Mouse (Mus musculus): ENCODE data around the gene Kctd18.

DNA sequence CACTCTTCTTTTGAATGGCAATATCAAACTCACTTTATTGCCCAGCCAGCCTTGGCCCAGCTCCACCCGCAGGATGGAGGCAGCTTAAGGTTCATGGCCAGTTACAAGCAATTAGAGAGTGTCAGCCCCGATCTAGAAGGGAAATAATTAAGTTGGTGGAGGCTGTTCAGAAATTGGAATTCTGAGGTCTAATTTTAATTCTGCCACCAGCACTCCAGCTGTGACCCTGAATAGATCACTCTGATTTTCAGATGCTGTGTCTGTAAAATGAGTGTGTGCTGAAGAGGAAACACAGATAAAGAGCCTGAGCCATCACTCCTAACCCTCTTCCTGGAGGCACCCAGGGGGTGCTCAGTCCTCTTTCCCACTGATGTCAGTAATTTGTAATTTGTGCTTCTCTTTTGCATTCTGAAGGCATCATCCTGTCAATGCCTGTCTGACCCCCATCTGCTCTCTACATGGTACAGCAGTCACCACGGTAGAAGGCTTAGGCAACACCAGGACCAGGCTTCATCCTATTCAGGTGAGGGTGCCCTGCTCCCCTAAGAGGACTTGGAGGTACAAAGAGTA, 28.1 kb upstream of the Kctd18 start:
- TF ChIP-seq CTCF (IDR thresholded peaks at IDR 0.05; ENCODE audit: low read depth, low read length) (no peak), POLR2A (IDR thresholded peaks at IDR 0.05; ENCODE audit: insufficient read depth, low read length) (no peak)
